8 mouse cellular contexts compared by ENCODE assay signal in the genomic region with DNA sequence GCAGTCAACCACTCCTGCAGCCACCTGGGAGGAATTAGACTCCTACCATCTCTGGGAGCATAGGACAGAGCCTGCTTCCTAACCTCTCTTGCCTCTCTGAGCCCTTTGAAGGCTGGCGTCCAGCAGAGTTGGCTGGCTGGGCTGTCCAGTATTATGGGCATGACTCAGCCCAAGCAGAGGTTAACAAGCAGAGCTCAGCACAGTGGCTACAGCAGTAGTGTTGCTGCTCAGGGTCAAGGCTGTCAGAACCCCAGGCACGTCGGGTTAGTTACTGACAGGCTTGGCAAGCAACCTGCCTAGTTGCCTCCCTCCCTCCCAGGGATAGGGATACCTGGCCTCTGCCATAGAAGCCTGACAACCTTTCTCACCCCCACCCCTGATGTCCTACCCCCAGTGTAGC. TPM values are rescaled to one million over a fixed set of nuclear protein-coding genes. Genes with fewer than 3 reads are reported as not detected.
DNase-seq lines count a peak whose midpoint lies in the region; ATAC-seq and TF ChIP-seq lines count a peak whose summit lies in the region.

No protein-coding gene starts in this region.

- peak overlapping the region; percentile 42 for H3K4me2 ChIP-seq in intestine, embryonic 16.5 days (ENCODE audit: low read depth, low read length)

- peaks cover 21% of the 10 kb centered on the region for H3K4me1 ChIP-seq in intestine, embryonic 16.5 days (ENCODE audit: control insufficient read depth, insufficient read depth, low read length)

- intact Hi-C loops in gastrocnemius, adult 2 months (cut with DNase I) = loop anchor here (5.0 kb wide), 2 partner anchors 49 to 69 kb away; a partner anchor contains a TSS

- peak overlapping the region; percentile 45 for H3K9ac ChIP-seq in intestine, embryonic 16.5 days (ENCODE audit: low read depth, low read length)

- WGBS in intestine, embryonic 16.5 days = 48% methylated on average over 3 of the region's 3 CpGs

- peak overlapping the region; percentile 97 for H3K27ac ChIP-seq in gastrocnemius, adult 2 months
- peak overlapping the region; percentile 63 for H3K27ac ChIP-seq in intestine, embryonic 16.5 days (ENCODE audit: low read length)

- no peak for ATAC-seq in intestine, embryonic 16.5 days
- no peak for ATAC-seq in activated CD4-positive, CD25-positive, alpha-beta regulatory T cell, adult 4 months

- DNase-seq in kidney, adult 18-20 months = peak; percentile 12
- no peak for DNase-seq in kidney, adult 8-10 months
- DNase-seq in adrenal gland, adult 18-20 months (ENCODE audit: low spot score in 2 of 2) = peak; percentile 20 to 34
- DNase-seq in gastrocnemius, adult 2 months = peak; percentile 66
- DNase-seq in lung, postnatal 4 days = peak; percentile 6 to 24
- DNase-seq in left cerebral cortex, adult 11 months (ENCODE audit: low spot score) = no peak

- no peaks in the 10 kb centered on the region for H3K9me3 ChIP-seq in intestine, embryonic 16.5 days (ENCODE audit: control insufficient read depth, low read length)

- H3K36me3 ChIP-seq in intestine, embryonic 16.5 days (ENCODE audit: control insufficient read depth, insufficient read depth, low read length) = no peaks in the 10 kb centered on the region

- H3K4me3 ChIP-seq in gastrocnemius, adult 2 months = peak overlapping the region; percentile 76
- peak overlapping the region; percentile 63 for H3K4me3 ChIP-seq in intestine, embryonic 16.5 days (ENCODE audit: low read length)

- TF ChIP-seq CTCF in gastrocnemius, adult 2 months (IDR thresholded peaks at IDR 0.05) = no peak

- H3K27me3 ChIP-seq in intestine, embryonic 16.5 days (replicated peaks; ENCODE audit: control insufficient read depth, insufficient read depth, low read length) = no peaks in the 10 kb centered on the region

RNA-seq across cellular contexts. Expression of a gene that starts 1.9 kb away (rescaled TPM):
- 10 to 100 TPM; 24.0 to 24.3 TPM for total RNA-seq in adrenal gland, adult 18-20 months (2021)
- 10 to 100 TPM; 20.1 to 24.2 TPM for total RNA-seq in gastrocnemius, adult 2 months (2021)
- polyA plus RNA-seq in intestine, embryonic 16.5 days (2015; fragmentation: Nextera tagmentation; extraction: Ambion mirVana) = 25.6 and 31.0 TPM in 2 replicates
- 10 to 100 TPM; 22.3 to 34.1 TPM for polyA plus RNA-seq in activated CD4-positive, CD25-positive, alpha-beta regulatory T cell, adult 4 months (2017; shearing (Covaris generic))

RNA-seq across cellular contexts. Expression of a gene that starts 2.3 kb away (rescaled TPM):
- 100 to 1,000 TPM; 289 to 309 TPM for total RNA-seq in adrenal gland, adult 18-20 months (2021)
- total RNA-seq in gastrocnemius, adult 2 months (2021) = 10 to 100 TPM; 48.5 to 55.8 TPM
- 325 and 331 TPM in 2 replicates for polyA plus RNA-seq in intestine, embryonic 16.5 days (2015; fragmentation: Nextera tagmentation; extraction: Ambion mirVana)
- polyA plus RNA-seq in activated CD4-positive, CD25-positive, alpha-beta regulatory T cell, adult 4 months (2017; shearing (Covaris generic)) = 100 to 1,000 TPM; 270 to 336 TPM

RNA-seq across cellular contexts. Expression of a gene that starts 38.6 kb away (rescaled TPM):
- total RNA-seq in adrenal gland, adult 18-20 months (2021) = under 1 TPM; 0.30 to 0.61 TPM
- under 1 TPM; 0.54 to 0.75 TPM for total RNA-seq in gastrocnemius, adult 2 months (2021)
- polyA plus RNA-seq in intestine, embryonic 16.5 days (2015; fragmentation: Nextera tagmentation; extraction: Ambion mirVana) = 0.33 and 0.46 TPM in 2 replicates
- polyA plus RNA-seq in activated CD4-positive, CD25-positive, alpha-beta regulatory T cell, adult 4 months (2017; shearing (Covaris generic)) = not detected

RNA-seq across cellular contexts. Expression of a gene that starts 45.3 kb away (rescaled TPM):
- 10 to 100 TPM; 74.5 to 97.7 TPM for total RNA-seq in adrenal gland, adult 18-20 months (2021)
- total RNA-seq in gastrocnemius, adult 2 months (2021) = 100 to 1,000 TPM; 125 to 154 TPM
- polyA plus RNA-seq in intestine, embryonic 16.5 days (2015; fragmentation: Nextera tagmentation; extraction: Ambion mirVana) = 7.4 and 9.2 TPM in 2 replicates
- under 1 TPM; 0.36 to 0.61 TPM for polyA plus RNA-seq in activated CD4-positive, CD25-positive, alpha-beta regulatory T cell, adult 4 months (2017; shearing (Covaris generic))

RNA-seq across cellular contexts. Expression of a gene that starts 55.9 kb away (rescaled TPM):
- total RNA-seq in adrenal gland, adult 18-20 months (2021) = under 1 TPM in 1 of 2 experiments, not detected in 1; 0.74 TPM
- 10 to 100 TPM; 34.6 to 41.2 TPM for total RNA-seq in gastrocnemius, adult 2 months (2021)
- polyA plus RNA-seq in intestine, embryonic 16.5 days (2015; fragmentation: Nextera tagmentation; extraction: Ambion mirVana) = 0.99 and 1.9 TPM in 2 replicates
- polyA plus RNA-seq in activated CD4-positive, CD25-positive, alpha-beta regulatory T cell, adult 4 months (2017; shearing (Covaris generic)) = 1 to 10 TPM in 1 of 2 experiments, not detected in 1; 1.7 TPM

Comparison
In these comparisons a context has a peak if more than half of its experiments do, and no peak if none do; other contexts are left out.
1. DNase-seq: peak in kidney, adult 18-20 months (single experiment), adrenal gland, adult 18-20 months (2 of 2), gastrocnemius, adult 2 months (single experiment) and lung, postnatal 4 days (2 of 2); none in kidney, adult 8-10 months (0 of 2) and left cerebral cortex, adult 11 months (single experiment).
2. RNA of a gene that starts 2.3 kb away (total RNA-seq): 289 to 309 TPM in adrenal gland, adult 18-20 months; 48.5 to 55.8 TPM in gastrocnemius, adult 2 months; every median in the first group is over 4 times any median in the second.